Mouse (Mus musculus) midbrain, embryonic 10.5 days (tissue): ENCODE measurements at regions not wholly inside any gene's neighbourhood (a gene's known extent, or its start where the extent isn't known, plus 50 kb on each side); places are given as distances from the start of the nearest gene placed in this dataset.

Experiments
- DNase-seq: peaks from one replicate; pipeline ENCODE4 v3.0.0-alpha.2; 2017; ENCODE audit warnings: low spot score
- H3K27ac ChIP-seq: fragments of 300-500 bp; sonication (generic); replicated peaks from 2 replicates; pipeline ENCODE4 v1.5.1; 2016; ENCODE audit warnings: mild to moderate bottlenecking
- H3K27me3 ChIP-seq: fragments of 300-500 bp; sonication (generic); 2 replicates; pipeline ENCODE4 v1.6.1; 2016; ENCODE audit warnings: low read depth, mild to moderate bottlenecking; ENCODE audit not compliant: poor library complexity, severe bottlenecking
- H3K36me3 ChIP-seq: fragments of 300-500 bp; sonication (generic); 2 replicates; pipeline ENCODE4 v1.6.1; 2016; ENCODE audit warnings: mild to moderate bottlenecking, moderate library complexity
- H3K4me1 ChIP-seq: fragments of 300-500 bp; sonication (generic); 2 replicates; pipeline ENCODE4 v1.6.1; 2016
- H3K4me3 ChIP-seq: fragments of 300-500 bp; sonication (generic); 2 replicates; pipeline ENCODE4 v1.5.1; 2016; ENCODE audit warnings: mild to moderate bottlenecking, moderate library complexity
- H3K9me3 ChIP-seq: fragments of 300-500 bp; sonication (generic); replicated peaks from 2 replicates; pipeline ENCODE4 v1.6.1; 2016; ENCODE audit warnings: mild to moderate bottlenecking
- WGBS: fragments of 180-500 bp; shearing (Covaris S2); methylation state at CpG from one replicate; pipeline ENCODE4 v1.1.7; 2016; 5-methylcytosine and 5-hydroxymethylcytosine counted together

GRCm38 (mm10) chr12:25432796-25433195 lies 335.9 kb upstream of the Id2 start:
- Histone ChIP-seq H3K36me3 (no peaks in the 10 kb centered on the region), H3K27me3 (no peaks in the 10 kb centered on the region), H3K27ac (no peak overlapping the region), H3K9me3 (no peaks in the 10 kb centered on the region), H3K4me3 (no peak overlapping the region), H3K4me1 (no peaks in the 10 kb centered on the region)
- no peak for DNase-seq
- 95% methylated on average over 6 of the region's 6 CpGs for WGBS

- Histone ChIP-seq H3K27ac (no peak overlapping the region), H3K36me3 (no peaks in the 10 kb centered on the region), H3K4me3 (no peak overlapping the region), H3K4me1 (no peaks in the 10 kb centered on the region), H3K27me3 (no peaks in the 10 kb centered on the region), H3K9me3 (no peaks in the 10 kb centered on the region)
- WGBS: 93% methylated on average over 4 of the region's 4 CpGs
- no peak for DNase-seq
Measured at GRCm38 (mm10) chr12:25430911-25431310, 334.0 kb upstream of the Id2 start.

GRCm38 (mm10) chr12:25427911-25428642 lies 331.1 kb upstream of the Id2 start:
- H3K27ac ChIP-seq: no peak overlapping the region; the same call in 1 of the 2 replicates
- 87% methylated on average over 11 of the region's 11 CpGs for WGBS

GRCm38 (mm10) chr12:25417336-25417735 lies 320.4 kb upstream of the Id2 start:
- 83% methylated on average over 4 of the region's 4 CpGs for whole genome bisulfite sequencing
- H3K27ac ChIP-seq: no peak overlapping the region
- H3K9me3 ChIP-seq: peaks cover 4% of the 10 kb centered on the region
- no peaks in the 10 kb centered on the region for H3K27me3 ChIP-seq
- H3K4me3 ChIP-seq: no peak overlapping the region
- DNase-seq: no peak
- H3K36me3 ChIP-seq: no peaks in the 10 kb centered on the region
- H3K4me1 ChIP-seq: peaks cover 25% of the 10 kb centered on the region

More at GRCm38 (mm10) chr12:25427911-25428642, 331.1 kb upstream of the Id2 start:
- H3K4me1 ChIP-seq: no peaks in the 10 kb centered on the region
- H3K36me3 ChIP-seq: no peaks in the 10 kb centered on the region
- no peaks in the 10 kb centered on the region for H3K9me3 ChIP-seq
- no peaks in the 10 kb centered on the region for H3K27me3 ChIP-seq
- no peak overlapping the region for H3K4me3 ChIP-seq
- no peak for DNase-seq

GRCm38 (mm10) chr12:25416571-25416970 lies 319.6 kb upstream of the Id2 start:
- Histone ChIP-seq H3K36me3 (no peaks in the 10 kb centered on the region), H3K27me3 (no peaks in the 10 kb centered on the region), H3K4me3 (no peak overlapping the region), H3K9me3 (peaks cover 4% of the 10 kb centered on the region), H3K4me1 (peaks cover 25% of the 10 kb centered on the region), H3K27ac (peak overlapping the region; percentile 61)
- DNase-seq: no peak
- 66% methylated on average over 3 of the region's 3 CpGs for WGBS

- H3K9me3 ChIP-seq: peaks cover 4% of the 10 kb centered on the region
- DNase-seq: no peak
- H3K27me3 ChIP-seq: no peaks in the 10 kb centered on the region
- H3K27ac ChIP-seq: peak overlapping the region; percentile 14
- H3K4me1 ChIP-seq: peaks cover 25% of the 10 kb centered on the region
- WGBS: 42% methylated on average over 3 of the region's 3 CpGs
- H3K36me3 ChIP-seq: no peaks in the 10 kb centered on the region
- no peak overlapping the region for H3K4me3 ChIP-seq
Measured at GRCm38 (mm10) chr12:25415641-25416040, 318.7 kb upstream of the Id2 start.

GRCm38 (mm10) chr12:25415232-25415631 lies 318.3 kb upstream of the Id2 start:
- Histone ChIP-seq H3K4me3 (no peak overlapping the region), H3K4me1 (peaks cover 25% of the 10 kb centered on the region), H3K27me3 (no peaks in the 10 kb centered on the region), H3K27ac (peak overlapping the region; percentile 14), H3K9me3 (peaks cover 4% of the 10 kb centered on the region), H3K36me3 (no peaks in the 10 kb centered on the region)
- WGBS: 33% methylated on average over 2 of the region's 2 CpGs
- peak; percentile 70 for DNase-seq

- H3K27ac ChIP-seq: no peak overlapping the region
- no peak for DNase-seq
- no peaks in the 10 kb centered on the region for H3K4me1 ChIP-seq
- no peaks in the 10 kb centered on the region for H3K36me3 ChIP-seq
- no peaks in the 10 kb centered on the region; the same call in 1 of the 2 replicates for H3K9me3 ChIP-seq
- 95% methylated on average over 2 of the region's 2 CpGs for WGBS
- H3K4me3 ChIP-seq: no peak overlapping the region
- H3K27me3 ChIP-seq: no peaks in the 10 kb centered on the region
Measured at GRCm38 (mm10) chr12:25407301-25407700, 310.4 kb upstream of the Id2 start.

- Histone ChIP-seq H3K4me3 (no peak overlapping the region), H3K27ac (no peak overlapping the region), H3K4me1 (0 out of 2 replicates have a peak, but pooled peaks cover 5% of the 10 kb centered on the region), H3K36me3 (no peaks in the 10 kb centered on the region), H3K9me3 (no peaks in the 10 kb centered on the region), H3K27me3 (no peaks in the 10 kb centered on the region)
- DNase-seq: no peak
- WGBS: 88% methylated on average over 5 of the region's 5 CpGs
Measured at GRCm38 (mm10) chr12:25400326-25400725, 303.4 kb upstream of the Id2 start.

GRCm38 (mm10) chr12:25398726-25399125 lies 301.8 kb upstream of the Id2 start:
- H3K27ac ChIP-seq: no peak overlapping the region
- WGBS: 77% methylated on average over 3 of the region's 3 CpGs

GRCm38 (mm10) chr12:25394326-25394725 lies 297.4 kb upstream of the Id2 start:
- Histone ChIP-seq H3K9me3 (no peaks in the 10 kb centered on the region), H3K27ac (no peak overlapping the region), H3K36me3 (no peaks in the 10 kb centered on the region), H3K4me1 (0 out of 2 replicates have a peak, but pooled peaks cover 5% of the 10 kb centered on the region), H3K27me3 (no peaks in the 10 kb centered on the region), H3K4me3 (no peak overlapping the region)
- 93% methylated on average over 3 of the region's 3 CpGs for WGBS
- no peak for DNase-seq

More at GRCm38 (mm10) chr12:25398726-25399125, 301.8 kb upstream of the Id2 start:
- 0 out of 2 replicates have a peak, but pooled peaks cover 5% of the 10 kb centered on the region for H3K4me1 ChIP-seq
- DNase-seq: no peak
- H3K36me3 ChIP-seq: no peaks in the 10 kb centered on the region
- H3K9me3 ChIP-seq: no peaks in the 10 kb centered on the region
- H3K27me3 ChIP-seq: no peaks in the 10 kb centered on the region
- no peak overlapping the region for H3K4me3 ChIP-seq

- H3K27ac ChIP-seq: no peak overlapping the region
- no peaks in the 10 kb centered on the region for H3K9me3 ChIP-seq
- no peak overlapping the region for H3K4me3 ChIP-seq
- no peaks in the 10 kb centered on the region for H3K27me3 ChIP-seq
- no peak for DNase-seq
- 83% methylated on average over 4 of the region's 4 CpGs for WGBS
- H3K36me3 ChIP-seq: no peaks in the 10 kb centered on the region
- no peaks in the 10 kb centered on the region for H3K4me1 ChIP-seq
Measured at GRCm38 (mm10) chr12:25393501-25393900, 296.6 kb upstream of the Id2 start.

GRCm38 (mm10) chr12:25389202-25389601 lies 292.3 kb upstream of the Id2 start:
- DNase-seq: no peak
- no peaks in the 10 kb centered on the region for H3K4me1 ChIP-seq
- no peaks in the 10 kb centered on the region for H3K36me3 ChIP-seq
- H3K27me3 ChIP-seq: no peaks in the 10 kb centered on the region
- no peak overlapping the region for H3K4me3 ChIP-seq
- no peak overlapping the region for H3K27ac ChIP-seq
- WGBS: 81% methylated on average over 5 of the region's 5 CpGs
- no peaks in the 10 kb centered on the region for H3K9me3 ChIP-seq
